Mouse (Mus musculus) brain, embryonic 14.5 days (tissue): ENCODE results near the gene Vav3.

Source experiments
- CTCF ChIP-seq: fragments of 200-500 bp; IDR thresholded peaks from 2 replicates; pipeline ENCODE4 v1.5.1; 2012; ENCODE audit warnings: inconsistent platforms, mild to moderate bottlenecking, moderate library complexity, borderline replicate concordance; ENCODE audit not compliant: insufficient read depth, insufficient read length; ENCODE audit errors: extremely low read depth
- POLR2A ChIP-seq: fragments of 200-500 bp; IDR thresholded peaks from 2 replicates; pipeline ENCODE4 v1.6.1; 2012; ENCODE audit warnings: mild to moderate bottlenecking, inconsistent platforms, borderline replicate concordance; ENCODE audit not compliant: poor library complexity, insufficient read depth, insufficient read length, severe bottlenecking; ENCODE audit errors: extremely low read depth

DNA sequence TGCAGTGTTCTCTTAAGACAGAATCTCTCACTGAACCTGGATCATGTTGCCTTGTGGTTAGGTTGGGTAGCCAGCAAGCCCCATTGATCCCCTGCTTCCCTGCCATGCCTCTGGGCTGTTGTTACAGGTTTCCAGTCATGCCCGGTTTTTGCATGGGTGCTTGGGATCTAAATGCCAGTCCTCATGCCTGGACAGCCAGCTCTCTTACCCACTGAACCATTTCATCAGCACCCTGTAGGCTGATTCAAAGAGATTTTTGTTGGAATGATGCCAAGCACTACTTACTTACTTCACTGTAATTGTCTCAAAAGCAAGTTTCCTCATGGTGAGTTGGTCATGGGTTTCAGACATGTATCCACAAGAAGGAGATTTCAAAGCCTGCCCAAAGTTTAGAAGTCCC lies 281.9 kb downstream of the Vav3 start:
- no peak for TF ChIP-seq CTCF
- no peak for TF ChIP-seq POLR2A
